Mouse (Mus musculus): Measurements from ENCODE around the gene Nr2c2. TPM values are rescaled to one million over a fixed set of nuclear protein-coding genes. Genes with fewer than 3 reads are reported as not detected.

The Nr2c2 gene
- polyA plus RNA-seq, 1 experiment from 2014 or later, result 40.8 TPM

GRCm38 (mm10) chr6:92214773-92215449 is 123.7 kb downstream of the Nr2c2 start, which contains the start of gene Rbsn:
Rbsn (minus strand) TSS chr6:92214925.
- Histone ChIP-seq H3K36me3 (peaks cover 9% of the 10 kb centered on the region), H3K9me3 (no peaks in the 10 kb centered on the region), H3K4me2 (replicated peaks) (peak within 1 kb of the TSS; percentile 86), H3K4me1 (peaks cover 13% of the 10 kb centered on the region), H3K9ac (replicated peaks) (peak within 1 kb of the TSS; percentile 94), H3K4me3 (peak within 1 kb of the TSS; percentile 95), H3K27me3 (no peaks in the 10 kb centered on the region), H3K27ac (replicated peaks) (peak within 1 kb of the TSS; percentile 92)
- peak; percentile 98 for ATAC-seq (replicated peaks)
- WGBS, result 9% methylated on average over 35 of the region's 35 CpGs

GRCm38 (mm10) chr6:92219445-92219844 is 128.3 kb downstream of the Nr2c2 start:
- H3K4me2 ChIP-seq (replicated peaks), result no peak overlapping the region
- no peak for ATAC-seq (replicated peaks)
- H3K27ac ChIP-seq (replicated peaks), result no peak overlapping the region
- H3K27me3 ChIP-seq, result no peaks in the 10 kb centered on the region
- H3K36me3 ChIP-seq, result no peaks in the 10 kb centered on the region
- H3K9ac ChIP-seq (replicated peaks), result no peak overlapping the region
- peaks cover 5% of the 10 kb centered on the region for H3K4me1 ChIP-seq
- no peaks in the 10 kb centered on the region; the same call in 1 of the 2 replicates for H3K9me3 ChIP-seq
- WGBS, result 39% methylated on average over 3 of the region's 3 CpGs
- H3K4me3 ChIP-seq, result no peak overlapping the region

GRCm38 (mm10) chr6:92221604-92222003 is 130.4 kb downstream of the Nr2c2 start:
- WGBS, result 85% methylated on average over 6 of the region's 6 CpGs
- Histone ChIP-seq H3K9me3 (no peaks in the 10 kb centered on the region; the same call in 1 of the 2 replicates), H3K36me3 (no peaks in the 10 kb centered on the region), H3K4me2 (replicated peaks) (no peak overlapping the region), H3K4me3 (no peak overlapping the region), H3K9ac (replicated peaks) (no peak overlapping the region), H3K4me1 (no peaks in the 10 kb centered on the region), H3K27me3 (no peaks in the 10 kb centered on the region), H3K27ac (replicated peaks) (no peak overlapping the region)
- no peak for ATAC-seq (replicated peaks)

- no peaks in the 10 kb centered on the region; the same call in 1 of the 2 replicates for H3K9me3 ChIP-seq
- no peaks in the 10 kb centered on the region for H3K27me3 ChIP-seq
- no peak for ATAC-seq (replicated peaks)
- no peak overlapping the region for H3K4me3 ChIP-seq
- H3K36me3 ChIP-seq, result no peaks in the 10 kb centered on the region
- H3K4me1 ChIP-seq, result no peaks in the 10 kb centered on the region
- H3K9ac ChIP-seq (replicated peaks), result no peak overlapping the region
- no peak overlapping the region for H3K4me2 ChIP-seq (replicated peaks)
- no peak overlapping the region for H3K27ac ChIP-seq (replicated peaks)
- 82% methylated on average over 3 of the region's 3 CpGs for WGBS
These were observed 130.8 kb downstream of the Nr2c2 start for GRCm38 (mm10) chr6:92222021-92222420.

Other genes with a start within 250 kb of the Nr2c2 start
- gene Ccdc174, start 213.3 kb upstream of the Nr2c2 start, polyA plus RNA-seq (2015; fragmentation: Nextera tagmentation; extraction: Ambion mirVana), result 42.6 and 42.9 TPM in 2 replicates
- gene 4930590J08Rik, start 188.6 kb upstream of the Nr2c2 start, polyA plus RNA-seq (2015; fragmentation: Nextera tagmentation; extraction: Ambion mirVana), result 0.89 and 1.3 TPM in 2 replicates
- 6.9 and 7.1 TPM in 2 replicates for gene Fgd5, start 112.5 kb upstream of the Nr2c2 start, polyA plus RNA-seq (2015; fragmentation: Nextera tagmentation; extraction: Ambion mirVana)
- gene Mrps25, start 92.6 kb downstream of the Nr2c2 start, polyA plus RNA-seq (2015; fragmentation: Nextera tagmentation; extraction: Ambion mirVana), result 58.5 and 63.2 TPM in 2 replicates
- gene Rbsn, start 123.5 kb downstream of the Nr2c2 start, polyA plus RNA-seq (2015; fragmentation: Nextera tagmentation; extraction: Ambion mirVana), result 36.0 and 38.9 TPM in 2 replicates
- 4.1 and 10.7 TPM in 2 replicates for gene Trh, start 153.3 kb downstream of the Nr2c2 start, polyA plus RNA-seq (2015; fragmentation: Nextera tagmentation; extraction: Ambion mirVana)

All from forebrain, embryonic 15.5 days (tissue).